Mouse (Mus musculus) ES-CJ7 (cell line): ENCODE data around the gene Nln.

Source experiments
- DNase-seq: peaks from one replicate; pipeline ENCODE4 v3.0.0; 2011; ENCODE audit warnings: low read depth, low spot score

Nln gene

DNA sequence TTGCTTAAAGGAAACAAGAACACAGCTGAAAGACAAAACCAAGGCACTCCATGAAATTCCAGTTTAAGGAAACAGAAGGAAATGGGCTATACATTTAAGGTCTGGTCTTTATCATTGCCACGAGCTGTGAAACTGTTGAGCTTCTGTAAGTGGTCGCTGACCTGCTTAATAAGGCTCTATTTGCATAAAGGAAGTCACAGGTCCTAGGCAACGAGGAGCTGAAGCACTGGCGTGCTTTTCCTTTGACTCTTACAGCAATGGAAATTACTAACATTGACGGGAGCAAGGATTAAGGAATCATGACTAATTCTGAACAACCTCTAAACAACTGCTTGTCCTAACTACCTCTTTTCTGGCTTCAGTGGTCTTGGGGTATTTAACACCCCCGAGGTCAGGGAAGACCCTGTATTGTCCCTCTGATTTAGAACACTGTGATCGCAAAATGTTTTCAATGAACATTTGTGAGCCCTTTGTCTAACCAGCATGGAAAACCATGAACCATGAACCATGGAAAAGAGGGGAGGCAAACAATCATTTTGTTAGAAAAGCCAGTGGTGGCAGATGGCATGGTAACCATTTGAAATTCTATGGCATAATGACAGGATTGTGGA lies 90.8 kb downstream of the Nln start:
- DNase-seq = no peak

DNA sequence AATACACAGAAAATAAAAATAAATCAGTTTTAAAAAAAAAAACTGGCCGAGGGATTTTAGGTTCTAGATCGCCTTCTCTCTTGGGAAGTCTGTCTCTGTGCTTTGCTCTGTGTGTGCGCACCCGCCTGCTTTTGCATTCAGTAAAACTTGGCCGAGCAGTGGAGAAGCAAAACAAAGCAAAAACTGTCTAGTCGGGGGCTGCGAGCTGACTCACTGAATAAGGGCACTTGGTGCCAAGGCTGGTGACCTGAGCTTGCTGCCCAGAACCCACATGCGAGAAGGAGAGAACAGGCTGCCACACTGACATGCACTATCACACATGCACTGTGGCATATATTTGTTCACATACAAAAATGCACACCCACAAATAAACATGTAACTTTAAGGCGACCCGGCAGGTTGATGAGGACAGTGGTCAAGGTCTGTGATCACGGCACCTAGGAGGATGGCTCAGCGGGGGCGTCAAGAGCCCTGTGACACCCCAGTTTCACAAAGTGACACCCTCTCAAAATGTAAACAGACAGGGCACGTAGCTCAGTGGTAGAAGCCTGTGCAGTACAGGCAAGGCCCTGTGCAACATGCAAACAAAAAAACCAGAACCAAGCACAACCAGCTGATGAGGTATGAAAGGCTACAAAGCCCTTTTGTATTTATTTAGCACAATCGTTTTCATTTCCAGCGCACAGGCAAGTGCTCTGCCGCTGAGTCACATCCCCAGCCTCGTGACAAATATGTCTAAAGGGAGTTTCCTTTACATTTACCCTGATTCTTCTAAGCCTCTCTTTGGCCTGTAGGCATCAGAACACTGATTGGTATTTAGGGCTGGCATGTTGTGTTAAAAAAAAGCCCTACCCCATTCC lies 93.9 kb downstream of the Nln start:
- DNase-seq = no peak

DNA sequence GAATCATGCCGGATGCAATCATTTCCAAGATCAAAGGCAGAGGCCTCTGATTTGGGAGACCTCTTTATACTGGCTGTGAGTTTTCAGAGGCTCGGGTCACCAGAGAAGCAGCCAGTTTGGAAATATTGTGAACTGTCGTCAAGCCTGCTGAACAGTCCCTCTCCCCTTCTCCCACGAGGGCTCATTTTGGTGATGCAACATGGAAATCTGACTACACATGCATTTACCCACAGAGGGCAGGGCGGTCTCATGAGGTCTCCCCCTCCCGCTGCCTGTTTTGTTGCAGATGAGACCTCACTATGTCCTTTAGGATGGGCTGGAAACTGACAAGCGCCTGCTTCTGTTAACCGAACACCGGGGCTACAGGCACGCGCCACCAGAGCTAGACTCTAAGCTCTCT lies 95.4 kb downstream of the Nln start:
- no peak for DNase-seq

DNA sequence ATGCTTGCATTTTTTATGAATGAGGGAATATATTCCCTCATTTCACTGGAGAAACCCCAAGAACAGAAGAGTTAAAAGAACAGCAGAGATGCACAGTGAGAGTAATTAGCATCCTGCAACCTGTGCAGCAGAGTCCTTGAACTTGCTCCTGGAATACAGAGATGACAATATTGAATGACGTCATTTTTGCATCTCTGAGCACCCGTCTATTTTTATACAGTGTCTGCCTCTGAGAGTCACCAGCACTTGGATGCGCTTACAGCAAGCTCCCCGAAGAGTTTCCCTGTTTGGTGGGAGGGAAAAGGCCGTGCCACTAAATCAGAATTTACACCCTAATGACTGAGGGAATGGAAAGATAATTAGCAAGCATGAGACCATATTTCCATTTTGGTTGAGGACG lies 96.0 kb downstream of the Nln start:
- DNase-seq = no peak

DNA sequence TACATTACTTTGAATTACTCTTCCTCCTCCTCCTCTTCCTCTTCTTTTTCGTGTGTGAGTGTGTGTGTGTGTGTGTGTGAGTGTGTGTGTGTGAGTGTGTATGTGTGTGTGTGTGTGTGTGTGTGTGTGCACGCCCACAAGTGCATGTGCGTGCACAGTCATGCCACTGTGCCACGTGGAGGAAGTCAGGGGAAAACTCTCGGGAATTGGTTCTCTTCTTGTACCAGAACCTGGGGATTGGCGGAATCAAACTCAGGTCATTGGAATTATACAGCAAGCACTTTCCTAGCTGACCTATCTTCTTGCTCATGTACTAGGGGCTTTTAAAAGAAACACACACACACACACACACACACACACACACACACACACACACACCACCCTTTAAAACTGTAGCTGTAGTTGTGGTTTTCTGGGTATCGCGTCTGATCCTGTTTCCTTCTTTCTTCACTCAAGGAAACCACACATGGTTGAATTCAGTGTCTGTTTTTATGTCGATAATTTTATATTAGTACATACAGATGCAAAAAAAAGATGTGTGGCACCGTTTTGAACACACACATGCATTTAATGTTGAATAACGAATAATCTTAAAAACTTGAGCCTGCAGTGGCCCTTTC lies 97.1 kb downstream of the Nln start:
- no peak for DNase-seq

DNA sequence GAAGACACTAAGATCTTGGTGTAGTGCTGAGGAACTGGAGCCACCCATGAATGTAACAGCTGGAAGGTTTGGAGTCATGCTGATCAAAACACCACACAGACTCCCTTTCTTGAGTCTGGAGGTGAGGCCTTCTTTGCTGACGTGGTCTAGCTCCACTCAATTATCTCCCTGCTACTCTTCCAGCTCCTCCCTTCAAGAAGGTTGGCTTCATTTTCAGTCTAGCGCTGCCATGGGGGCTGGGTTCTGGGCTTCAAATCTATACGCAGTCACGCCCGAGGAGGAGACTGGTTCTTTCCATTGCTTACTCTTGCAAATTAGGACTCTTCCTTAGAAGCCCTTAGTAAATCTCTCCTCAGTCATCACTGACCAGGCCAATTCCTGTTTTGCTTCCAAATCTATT lies 98.1 kb downstream of the Nln start:
- no peak for DNase-seq

DNA sequence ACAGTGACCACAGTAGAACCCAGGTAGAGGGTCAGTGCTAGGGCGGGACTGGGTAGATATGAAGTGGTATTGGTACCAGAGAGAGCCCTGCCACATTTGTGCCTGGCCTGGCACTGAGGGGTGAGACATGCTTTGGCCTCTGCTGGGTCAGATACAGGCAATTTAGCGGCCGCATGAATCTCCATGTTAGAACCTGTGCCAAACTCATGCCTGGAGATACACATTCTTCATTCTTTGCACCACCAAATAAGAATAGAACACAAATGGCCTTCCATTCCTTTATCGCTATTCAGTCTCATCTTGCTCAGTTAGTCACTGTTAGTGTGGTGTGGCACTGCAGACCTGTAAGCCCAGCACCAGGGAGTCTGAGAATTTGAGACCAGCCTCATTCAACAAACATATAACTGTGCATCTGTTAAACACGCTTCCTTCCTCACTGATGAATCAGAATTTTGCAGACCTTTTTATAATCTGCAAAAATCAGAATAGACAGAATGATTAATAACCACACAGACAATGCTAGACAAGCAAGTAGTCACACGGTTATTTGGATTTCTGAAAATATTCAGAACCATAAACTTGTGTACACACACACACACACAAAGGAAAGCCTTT lies 104.1 kb downstream of the Nln start:
- no peak for DNase-seq

DNA sequence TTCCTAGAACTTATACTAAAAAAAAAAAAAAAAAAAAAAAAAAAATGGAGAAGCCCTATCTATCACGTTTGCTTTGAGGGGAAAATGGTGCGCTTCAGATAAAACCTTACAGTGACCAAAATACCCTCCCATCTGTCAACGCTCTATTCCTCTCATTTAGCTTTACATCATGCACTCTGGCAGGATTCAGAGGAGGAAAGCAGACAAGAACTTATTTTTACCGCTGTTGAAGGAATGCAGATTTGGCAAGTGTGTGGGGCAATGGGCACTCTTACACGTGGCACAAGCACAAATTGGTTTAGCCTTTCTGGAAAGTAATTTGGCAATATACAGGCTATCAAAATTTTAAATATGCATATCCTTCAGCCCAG lies 115.3 kb downstream of the Nln start:
- no peak for DNase-seq

DNA sequence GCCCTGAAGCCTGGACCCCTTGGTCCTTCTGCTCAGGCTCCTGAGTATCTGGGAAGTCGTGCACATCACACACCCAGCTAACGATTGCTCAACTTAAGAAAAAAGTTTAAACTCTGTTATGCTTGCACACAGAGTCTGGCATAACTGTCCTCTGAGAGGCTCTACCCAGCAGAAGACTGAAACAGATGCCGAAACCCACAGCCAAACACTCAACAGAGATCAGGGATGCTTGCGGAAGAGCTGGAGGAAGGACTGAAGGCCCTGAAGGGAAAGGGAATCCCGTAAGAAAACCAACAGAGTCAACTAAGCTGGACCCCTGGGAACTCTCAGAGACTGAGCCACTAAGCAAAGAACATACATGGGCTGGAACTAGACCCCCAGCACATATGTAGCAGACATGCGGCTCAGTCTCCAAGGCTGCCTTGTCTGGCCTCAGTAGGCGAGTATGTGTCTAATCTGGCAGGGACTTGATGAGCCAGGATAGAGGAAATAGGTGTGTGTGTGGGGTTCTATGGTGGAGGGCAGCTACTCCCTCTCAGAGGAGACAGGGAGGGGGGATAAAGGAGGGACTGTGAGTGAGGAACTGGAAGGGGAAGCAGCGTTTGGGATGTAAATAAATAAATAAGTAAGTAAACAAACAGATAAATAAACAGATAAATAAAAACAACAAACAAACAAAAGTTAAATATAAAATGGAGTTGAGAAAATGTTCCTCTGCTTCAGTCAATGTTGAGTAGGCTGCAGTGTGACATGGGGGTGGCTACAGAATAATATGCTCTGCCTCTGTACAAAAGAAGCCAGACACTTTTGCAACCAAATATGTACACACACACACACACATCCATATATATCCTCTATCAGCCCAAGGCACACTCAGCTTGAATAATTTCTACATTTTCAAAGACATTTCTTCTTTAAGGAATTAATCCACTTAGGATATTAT lies 116.0 kb downstream of the Nln start:
- DNase-seq = no peak

DNA sequence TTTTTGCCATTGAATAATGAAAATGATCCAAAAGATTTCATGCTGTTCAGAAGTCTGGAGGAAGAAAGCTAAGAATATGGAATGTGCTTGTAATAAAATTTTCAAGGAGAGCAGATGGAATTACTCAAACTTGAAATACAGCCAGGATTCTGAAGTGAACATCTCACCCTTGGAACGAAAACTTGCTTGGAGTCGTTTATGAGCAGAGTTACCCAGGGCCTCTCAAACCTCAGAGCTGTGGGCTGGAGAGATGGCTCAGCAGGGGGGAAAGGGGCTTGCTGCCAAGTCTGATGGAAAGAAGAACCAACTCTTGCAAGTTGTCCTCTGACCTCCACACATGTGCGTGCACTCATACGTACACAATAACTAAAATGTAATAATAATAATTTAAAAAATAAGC lies 122.8 kb downstream of the Nln start:
- DNase-seq = no peak

DNA sequence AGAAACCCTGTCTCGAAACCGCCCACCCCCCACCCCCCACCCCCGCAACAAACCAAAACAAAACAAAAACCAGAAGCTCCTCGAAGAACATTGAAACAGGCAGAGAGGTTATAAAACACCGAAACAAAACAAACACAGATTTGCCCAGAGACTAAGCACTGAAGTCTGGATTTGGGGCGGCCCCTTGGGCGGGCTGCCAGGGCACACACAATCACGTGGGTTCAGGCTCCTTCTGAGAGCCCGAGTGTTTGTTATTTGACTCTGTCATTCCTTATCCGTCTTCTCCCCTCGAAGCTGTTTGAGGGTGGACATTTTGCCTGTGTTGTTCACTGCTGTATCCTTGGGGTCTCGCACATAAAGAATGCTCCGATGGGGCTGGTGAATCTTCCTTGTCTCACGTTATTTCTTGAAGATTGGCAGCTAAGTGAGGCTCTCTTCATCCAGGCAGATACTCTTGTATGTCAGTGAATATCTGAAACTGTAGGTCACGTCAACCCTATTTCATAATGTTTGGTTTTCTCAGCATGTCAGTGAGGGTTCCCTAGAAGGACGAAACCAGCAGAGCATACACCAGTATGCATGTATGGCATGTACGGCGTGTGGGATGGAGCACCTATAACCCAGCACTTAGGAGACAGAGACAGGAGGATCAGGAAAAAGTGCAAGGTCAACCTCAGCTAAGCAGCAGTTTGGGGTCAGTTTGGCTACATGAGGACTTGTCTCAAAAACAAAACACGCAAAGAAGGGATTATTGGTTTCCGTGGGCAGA lies 123.7 kb downstream of the Nln start:
- no peak for DNase-seq

DNA sequence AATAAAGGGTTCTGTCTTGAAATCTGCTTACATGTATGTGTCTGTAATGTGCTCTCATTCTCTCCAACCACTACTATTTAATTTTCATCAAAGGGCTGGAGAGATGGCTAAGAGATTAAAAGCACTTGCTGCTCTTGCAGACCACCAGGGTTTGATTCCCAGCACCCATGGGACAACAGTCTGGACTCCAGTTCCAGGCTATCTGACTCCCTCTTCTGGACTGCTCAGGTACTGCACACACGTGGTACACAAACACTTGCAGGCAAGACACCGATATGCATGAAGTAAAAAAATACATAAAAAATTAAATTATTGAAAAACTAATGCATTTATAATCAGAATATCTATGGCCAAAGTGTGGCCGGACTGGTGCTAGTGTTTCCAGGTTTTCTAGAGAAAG lies 127.0 kb downstream of the Nln start:
- peak; percentile 30 for DNase-seq

DNA sequence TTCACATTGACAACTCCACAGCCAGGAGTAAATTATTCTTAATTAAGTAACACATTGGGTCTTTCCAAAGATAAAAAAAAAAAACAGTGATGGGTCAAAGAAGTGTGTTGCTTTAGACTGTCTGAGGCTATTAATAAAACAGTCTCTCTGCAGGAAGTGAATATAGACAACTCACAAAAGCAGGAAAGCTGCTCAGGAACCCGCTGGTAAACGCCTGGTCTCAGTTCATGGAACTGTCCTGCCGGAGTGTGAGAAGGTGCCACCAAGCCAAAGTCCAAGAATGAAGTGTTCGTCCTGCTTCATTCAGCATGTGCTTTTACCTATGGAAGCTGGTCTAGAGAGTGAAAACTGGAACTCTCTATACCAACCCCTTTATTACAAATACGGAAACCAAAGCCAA lies 129.0 kb downstream of the Nln start:
- DNase-seq = no peak

DNA sequence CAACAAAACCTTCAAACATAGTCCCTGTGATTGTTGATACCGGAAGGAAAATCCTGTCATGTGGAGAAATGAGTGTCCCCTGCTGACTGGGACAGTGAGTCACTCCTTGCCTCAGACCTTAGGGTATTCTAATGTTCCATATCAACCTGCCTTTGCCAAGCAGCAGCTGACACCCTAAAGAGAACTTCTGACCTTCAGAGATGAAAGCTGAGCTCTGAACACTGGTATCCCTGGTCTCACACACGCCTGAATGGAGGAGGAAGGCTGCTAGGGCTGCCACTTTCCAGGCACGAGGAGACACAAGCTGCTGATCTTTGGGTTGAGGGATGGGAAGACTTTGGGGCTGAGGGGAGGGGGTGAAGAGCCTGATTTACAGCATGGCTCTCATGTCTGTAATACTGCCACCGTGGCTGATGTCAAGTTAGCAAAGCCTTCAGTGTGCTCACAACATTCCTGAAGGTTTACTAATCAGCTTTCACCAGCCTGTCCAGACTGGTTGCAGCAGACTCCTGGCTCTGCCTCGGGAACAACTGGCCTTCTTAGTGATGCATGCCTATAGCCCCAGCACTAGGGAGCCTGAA lies 131.0 kb downstream of the Nln start:
- peak; percentile 21 for DNase-seq

DNA sequence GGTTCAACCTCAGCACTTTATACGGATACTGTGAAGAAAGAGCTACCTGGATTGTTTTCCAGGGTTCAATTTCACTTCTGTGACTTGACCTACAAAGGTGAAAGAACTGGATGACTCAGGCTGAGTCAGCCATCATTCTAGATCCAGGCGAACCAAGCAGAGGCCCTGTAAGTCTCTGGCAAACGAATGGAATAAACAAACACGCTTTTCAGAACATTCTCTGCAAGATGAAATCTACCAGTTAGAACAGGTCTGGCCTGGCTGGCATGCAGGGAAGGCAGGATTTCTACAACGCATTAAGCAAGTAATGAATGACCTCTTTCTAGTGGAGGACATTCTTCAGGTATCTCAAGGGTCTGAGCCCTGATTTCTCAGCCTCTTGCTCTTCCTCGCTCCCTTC lies 131.6 kb downstream of the Nln start:
- DNase-seq = no peak

DNA sequence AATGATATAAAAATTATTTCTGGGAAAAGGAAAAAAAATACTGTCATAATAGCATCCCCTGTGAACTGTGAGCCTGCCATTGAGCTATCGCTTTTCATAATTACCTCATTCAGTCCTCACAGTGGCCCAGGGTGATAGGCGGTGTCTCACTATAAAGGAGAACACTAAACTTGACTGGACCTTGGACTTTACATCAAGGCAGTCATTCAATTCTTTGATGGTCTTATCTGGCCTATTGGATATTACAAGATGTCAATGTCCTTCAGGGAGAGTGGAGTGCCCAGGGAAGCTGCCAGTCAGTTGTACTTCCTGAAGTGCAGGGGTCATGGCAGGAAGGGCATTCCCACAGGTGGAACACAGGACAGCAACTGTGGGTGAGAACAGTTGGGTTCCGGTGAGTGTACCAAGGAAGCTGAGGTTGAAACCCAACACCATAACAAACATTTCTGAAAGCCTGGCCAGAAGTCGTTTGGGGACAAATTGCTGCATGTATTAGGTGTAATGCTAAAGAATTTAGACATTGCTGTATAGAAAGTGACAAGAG lies 133.2 kb downstream of the Nln start:
- DNase-seq = no peak

DNA sequence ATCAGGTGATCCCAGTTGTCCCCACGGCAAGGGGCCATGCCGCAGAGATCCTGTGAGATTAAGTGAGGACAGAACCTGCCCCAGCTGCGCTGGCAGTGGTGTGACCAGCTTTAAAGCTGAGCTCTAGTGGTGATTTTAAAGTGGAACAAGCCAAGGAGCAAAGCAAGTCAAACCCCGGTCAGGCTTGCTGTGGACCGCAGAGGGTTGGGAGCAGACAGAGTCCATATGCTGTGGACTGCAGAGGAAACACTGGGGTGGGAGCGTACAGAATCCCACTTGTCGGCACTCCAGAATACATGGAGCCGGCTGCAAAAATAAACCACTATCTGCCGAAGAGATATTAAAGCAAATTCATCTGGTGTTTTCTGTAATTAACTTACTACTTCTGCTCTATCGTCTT lies 134.3 kb downstream of the Nln start:
- DNase-seq = no peak

DNA sequence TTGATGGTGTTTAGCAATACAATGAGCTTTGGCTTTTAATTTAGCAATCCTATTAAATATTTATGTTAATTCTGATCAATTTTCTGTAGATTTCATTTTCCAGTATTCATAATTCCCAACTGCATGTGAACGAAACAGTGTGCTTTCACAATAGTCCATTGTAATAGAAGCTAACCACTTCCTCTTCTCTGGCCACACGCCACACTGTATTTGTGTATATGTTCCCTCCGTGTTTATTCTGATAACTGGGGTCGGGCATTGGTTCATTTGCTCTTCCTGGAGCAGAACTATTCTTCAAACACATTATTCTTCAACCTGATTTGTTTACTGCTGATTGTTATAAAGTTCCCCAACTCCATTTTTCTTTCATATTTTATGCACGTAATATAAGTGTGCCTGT lies 135.4 kb downstream of the Nln start:
- DNase-seq = no peak
